Mouse (Mus musculus): Measurements from ENCODE around the gene Samd8.

Gene Samd8

GRCm38 (mm10) chr14:21801624-21802023, 51.3 kb downstream of the Samd8 start:
- no peak for DNase-seq

DNA sequence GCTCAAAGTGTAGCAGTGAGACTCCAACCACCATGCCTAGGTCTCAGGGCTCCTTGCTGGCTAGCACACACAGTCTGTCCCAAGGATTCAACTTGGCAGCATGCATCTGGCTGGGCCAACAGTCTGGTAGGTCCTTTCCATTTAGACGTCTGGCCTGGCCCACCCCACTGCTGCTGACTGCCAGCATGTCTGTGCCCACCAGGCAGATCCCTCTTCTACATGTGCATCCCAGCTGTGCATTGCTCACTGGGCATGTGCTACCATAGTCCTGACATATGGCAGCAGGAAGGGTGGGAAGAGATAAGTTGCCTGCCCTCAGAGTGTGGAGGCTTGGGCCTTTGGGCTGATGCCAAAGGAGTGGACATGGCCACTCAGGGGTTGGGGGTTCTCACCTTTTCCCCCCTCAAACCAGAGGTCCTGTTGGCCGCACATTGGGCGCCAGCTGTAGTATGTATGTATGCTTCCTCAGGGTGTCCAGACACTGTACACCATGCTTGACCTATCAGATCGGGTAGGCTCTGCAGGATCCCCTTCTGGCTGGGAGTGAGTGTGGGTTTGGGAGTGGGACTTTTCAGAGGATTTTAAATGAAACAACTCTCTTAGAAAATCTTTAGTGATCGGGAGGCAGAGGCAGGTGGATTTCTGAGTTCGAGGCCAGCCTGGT, 52.3 kb downstream of the Samd8 start:
- no peak for DNase-seq

DNA sequence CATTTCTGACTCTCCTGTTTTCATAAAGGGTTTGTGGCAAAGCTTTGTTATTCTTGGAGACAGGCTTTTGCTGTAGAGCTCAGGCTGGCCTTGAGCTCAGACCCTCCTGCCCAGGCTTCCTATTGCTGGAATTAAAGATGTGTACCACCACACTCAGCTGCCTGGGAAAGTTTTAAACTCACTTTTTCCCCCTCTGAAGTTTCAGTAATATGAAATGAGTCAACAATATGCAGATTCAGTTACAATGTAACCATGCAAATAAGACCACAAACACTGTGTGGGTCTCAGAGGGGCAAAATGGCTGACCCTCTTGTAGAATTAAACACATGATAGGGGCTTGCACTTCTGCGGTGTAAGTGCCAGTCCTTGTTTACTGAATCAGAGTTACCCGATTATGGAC, 55.9 kb downstream of the Samd8 start:
- DNase-seq, result no peak

DNA sequence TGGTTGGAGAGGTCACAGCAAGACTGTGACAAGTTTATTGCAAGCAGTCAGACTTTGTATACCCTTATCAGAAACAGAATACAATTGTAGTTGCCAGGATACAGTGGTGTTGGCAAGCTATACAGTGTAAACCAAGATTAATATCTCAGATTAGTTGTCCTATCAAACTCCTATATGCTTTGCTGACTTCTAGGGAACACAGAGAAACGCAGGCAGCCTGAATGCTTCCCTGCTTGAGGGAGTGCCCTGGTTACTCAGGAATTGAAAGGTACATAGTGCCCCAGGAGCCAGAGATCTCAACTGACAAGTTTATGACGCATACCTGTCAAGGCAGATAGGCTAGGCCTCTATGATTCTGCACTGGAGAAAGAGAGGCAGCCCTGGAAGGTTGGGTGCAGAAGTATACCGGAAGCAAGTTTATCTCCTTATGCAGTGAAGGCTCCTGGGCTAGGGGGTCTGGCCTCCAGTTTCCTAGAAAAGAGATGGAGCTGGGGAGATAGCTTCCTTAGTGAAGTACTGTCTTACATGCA, 56.4 kb downstream of the Samd8 start:
- no peak for DNase-seq

DNA sequence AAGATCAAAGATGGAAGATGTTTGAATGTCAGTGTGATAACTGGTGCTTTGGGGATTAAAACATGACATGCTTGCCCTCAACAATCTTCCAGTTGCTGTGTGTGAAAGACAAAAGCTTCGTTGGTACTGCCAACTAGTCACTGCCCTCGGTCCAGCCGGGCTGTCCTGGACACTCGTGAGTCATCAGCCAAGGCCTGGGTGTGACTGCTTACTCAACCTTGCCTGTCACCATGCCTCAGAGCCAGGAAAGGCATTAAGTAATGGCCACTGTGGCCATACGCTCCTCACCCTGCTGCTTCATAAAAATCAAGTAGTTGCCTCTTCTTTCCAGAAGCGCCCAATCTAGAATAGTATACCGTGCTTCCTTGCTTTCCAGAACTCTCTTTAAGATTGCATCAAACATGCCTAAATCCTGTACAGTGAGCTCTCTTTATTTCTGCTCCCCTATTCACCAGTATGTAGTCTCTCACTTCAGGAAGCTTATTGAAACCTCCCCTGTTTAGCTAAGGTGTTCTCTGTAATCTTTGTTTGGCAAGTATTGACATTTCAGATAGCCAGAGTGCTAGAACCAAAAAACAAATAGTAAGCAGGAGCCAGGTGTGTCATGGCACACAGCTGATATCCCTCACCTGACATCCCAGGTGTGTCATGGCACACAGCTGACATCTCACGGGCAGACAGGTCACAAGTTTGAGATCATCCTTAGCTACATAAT, 58.0 kb downstream of the Samd8 start:
- no peak for DNase-seq

- no peak for DNase-seq
Measured at GRCm38 (mm10) chr14:21809418-21809817, 59.1 kb downstream of the Samd8 start.

- no peak for DNase-seq
Measured at GRCm38 (mm10) chr14:21811301-21811700, 61.0 kb downstream of the Samd8 start.

DNA sequence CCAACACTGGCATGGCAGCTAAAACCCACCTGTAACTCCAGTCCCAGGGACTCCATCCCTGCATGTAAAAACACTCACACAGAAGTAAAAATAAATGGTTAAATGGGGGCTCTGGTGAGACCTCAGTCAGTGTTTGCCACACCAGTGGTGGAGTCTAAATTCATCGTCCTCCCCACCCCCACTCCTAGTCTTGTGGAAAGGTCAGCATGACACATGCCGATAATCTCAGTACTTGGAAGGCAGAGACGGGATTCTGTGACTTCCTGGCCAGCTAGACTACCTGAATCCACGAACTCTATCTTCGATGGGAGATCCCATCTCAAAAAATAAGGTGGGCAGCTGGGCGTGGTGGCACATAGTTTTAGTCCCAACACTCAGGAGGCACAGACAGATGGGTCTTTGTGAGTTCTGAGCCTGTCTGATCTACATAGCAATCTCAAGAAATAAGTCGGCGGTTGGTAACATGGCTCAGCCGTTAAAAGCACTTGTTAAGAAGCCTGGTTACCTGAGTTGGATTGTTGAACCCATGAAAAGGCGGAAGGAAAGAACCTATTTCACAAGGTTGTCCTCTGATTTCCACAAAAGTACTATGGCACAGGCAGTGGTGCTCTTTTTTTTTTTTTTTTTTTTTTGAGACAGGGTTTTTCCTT, 61.5 kb downstream of the Samd8 start:
- DNase-seq, result no peak

DNA sequence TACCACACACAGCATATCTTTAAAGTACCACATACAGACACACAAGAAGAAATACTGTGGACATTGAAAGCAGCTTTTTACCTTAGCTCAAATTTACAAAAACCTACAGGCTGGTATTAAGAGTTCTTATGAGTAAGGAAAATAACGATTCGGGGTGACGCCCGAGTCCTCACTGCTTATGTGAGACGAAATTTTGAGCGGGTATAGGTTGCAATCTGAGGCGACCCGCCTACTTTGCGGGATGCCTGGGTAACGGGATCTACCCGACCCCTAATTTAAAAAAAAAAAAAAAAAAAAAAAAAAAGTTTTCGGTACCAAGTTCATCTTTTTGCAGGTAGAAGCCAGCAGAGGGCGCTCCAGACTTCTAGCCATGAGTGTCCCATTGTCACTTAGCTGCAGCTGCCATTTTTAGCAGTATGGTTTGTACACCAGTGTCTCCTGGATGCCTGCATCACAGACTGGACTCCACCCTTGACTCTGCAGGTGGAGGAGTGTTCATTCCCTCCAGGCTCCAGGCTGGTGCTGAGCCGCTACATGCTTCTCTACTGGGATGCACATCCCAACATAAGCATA, 62.3 kb downstream of the Samd8 start:
- DNase-seq, result peak; percentile 51

- no peak for DNase-seq
Measured at GRCm38 (mm10) chr14:21813216-21813615, 62.9 kb downstream of the Samd8 start.

GRCm38 (mm10) chr14:21813847-21814246, 63.5 kb downstream of the Samd8 start:
- DNase-seq, result no peak

GRCm38 (mm10) chr14:21814606-21815005, 64.3 kb downstream of the Samd8 start:
- no peak for DNase-seq

- DNase-seq, result no peak
Measured at GRCm38 (mm10) chr14:21816255-21816654, 65.9 kb downstream of the Samd8 start.

GRCm38 (mm10) chr14:21817453-21817852, 67.1 kb downstream of the Samd8 start:
- DNase-seq, result no peak

GRCm38 (mm10) chr14:21820880-21821505, 70.7 kb downstream of the Samd8 start:
- DNase-seq, result no peak

- no peak for DNase-seq
Measured at GRCm38 (mm10) chr14:21822307-21822706, 72.0 kb downstream of the Samd8 start.

DNA sequence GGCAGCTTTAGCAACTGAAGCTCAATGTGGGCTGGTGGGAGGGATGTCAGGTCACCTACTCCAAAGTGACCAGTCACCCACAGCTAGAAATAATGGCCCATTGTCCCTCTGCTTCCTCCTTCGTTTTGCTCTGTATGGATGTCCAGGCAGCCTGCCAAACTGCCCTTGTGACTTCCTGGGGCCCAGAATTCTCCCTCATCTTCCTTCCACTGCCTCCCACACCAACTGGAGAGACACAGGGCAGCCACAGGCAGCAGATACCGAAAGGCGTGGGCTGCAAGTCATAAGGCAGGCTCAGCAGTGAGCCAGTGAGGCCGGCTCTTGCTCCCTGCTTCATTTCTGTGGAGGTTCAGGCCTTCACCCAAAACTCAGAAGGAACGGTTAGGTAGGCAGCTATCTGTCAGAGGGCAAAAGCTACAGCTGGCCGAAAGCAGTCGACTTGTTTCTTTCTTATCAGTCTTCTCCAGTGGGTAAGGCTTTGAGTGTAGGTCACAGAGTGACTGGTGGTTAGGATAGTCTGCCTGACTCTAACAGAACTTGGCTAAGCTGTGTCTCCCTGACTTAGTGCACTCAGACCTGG, 72.6 kb downstream of the Samd8 start:
- peak; percentile 83 for DNase-seq

DNA sequence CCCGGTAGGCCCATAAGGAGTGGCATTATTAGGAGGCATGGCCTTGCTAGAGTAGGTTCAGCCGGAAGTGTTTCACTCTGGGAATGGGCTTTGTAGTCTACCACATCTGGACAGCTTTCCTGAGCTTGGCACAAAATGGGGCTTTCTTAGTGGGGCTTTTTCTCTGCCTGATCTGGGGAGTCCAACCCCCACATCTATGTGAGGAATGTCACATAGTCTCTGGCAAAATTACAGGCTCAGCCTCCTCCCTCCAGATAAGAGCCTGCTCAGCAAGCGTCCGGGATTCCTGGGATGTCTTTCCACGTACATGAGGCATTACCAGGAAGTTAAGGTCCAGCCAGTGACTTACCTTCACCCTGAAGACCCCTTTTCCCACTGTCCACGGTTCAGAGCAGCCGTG, 73.6 kb downstream of the Samd8 start:
- no peak for DNase-seq

GRCm38 (mm10) chr14:21824938-21825337, 74.6 kb downstream of the Samd8 start, which contains the start of gene Vdac2:
Gene Vdac2, plus strand, starts transcription at chr14:21825238.
- no peak for DNase-seq

DNA sequence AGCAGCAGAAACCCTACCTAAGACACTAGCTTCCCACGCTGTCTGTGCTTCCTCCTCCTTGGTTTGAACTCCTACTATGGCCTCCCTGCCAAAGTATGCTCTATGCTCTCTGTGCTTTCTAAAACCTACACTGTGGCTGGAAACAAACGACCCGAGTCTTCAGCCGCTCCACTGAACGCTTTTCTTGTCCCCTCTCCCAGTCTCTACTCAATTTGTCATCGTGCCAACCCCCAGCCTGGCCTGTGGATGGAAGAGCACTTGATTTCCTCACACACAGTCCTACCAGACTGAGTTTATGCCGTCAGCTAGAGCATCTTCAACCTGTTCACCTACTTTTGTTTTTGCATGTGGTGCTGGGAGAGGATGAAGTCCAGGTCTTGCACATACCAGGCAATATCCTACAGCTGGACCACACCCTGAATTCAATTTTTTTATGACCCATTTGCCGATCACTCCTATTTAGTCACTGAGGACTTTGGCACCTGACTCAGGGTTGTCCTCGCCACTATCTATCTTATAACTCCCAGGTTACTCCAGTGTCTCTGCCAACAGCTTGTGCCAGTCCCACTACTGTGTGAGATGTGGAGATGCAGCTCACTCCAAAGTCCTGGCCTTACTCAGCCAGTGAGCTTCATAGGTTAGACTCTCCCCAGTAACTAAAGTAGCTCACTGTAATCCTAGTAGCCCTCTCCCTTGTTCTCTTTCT, 75.6 kb downstream of the Samd8 start:
- DNase-seq, result no peak

GRCm38 (mm10) chr14:21830876-21831767, 80.8 kb downstream of the Samd8 start:
- DNase-seq, result peak; percentile 96

All from kidney, adult 11 months (tissue).